Mouse (Mus musculus): Measurements from ENCODE around the gene Gm525. TPM values are rescaled to one million over a fixed set of nuclear protein-coding genes. Genes with fewer than 3 reads are reported as not detected.
"Not testable (repeated sequence)": the region's sequence is repeated elsewhere in the genome, so short reads cannot be mapped to it uniquely, and the experiment has no call there.

The Gm525 gene
- polyA plus RNA-seq, 1 experiment from 2014 or later: 1.1 TPM

- H3K27ac ChIP-seq: no peak within 1 kb of the TSS
These were observed 6.9 kb upstream of the Gm525 start, which contains the start of gene Dgke for GRCm38 (mm10) chr11:89066750-89067149. Gene Dgke, minus strand, starts transcription at chr11:89066850.

GRCm38 (mm10) chr11:89067301-89067822, 6.3 kb upstream of the Gm525 start:
- no peak overlapping the region for H3K4me3 ChIP-seq
- no peak overlapping the region for H3K9ac ChIP-seq
- no peaks in the 10 kb centered on the region for H3K27me3 ChIP-seq
- no peak overlapping the region for H3K27ac ChIP-seq
- H3K4me2 ChIP-seq (replicated peaks): no peak overlapping the region
- no peaks in the 10 kb centered on the region for H3K9me3 ChIP-seq
- H3K4me1 ChIP-seq: no peaks in the 10 kb centered on the region
- WGBS: 68% methylated on average over 6 of the region's 6 CpGs
- H3K36me3 ChIP-seq: no peaks in the 10 kb centered on the region
- no peak for ATAC-seq (ENCODE audit: low FRiP score, low read depth)

More at GRCm38 (mm10) chr11:89066750-89067149, 6.9 kb upstream of the Gm525 start, which contains the start of gene Dgke:
- Histone ChIP-seq H3K9me3 (no peaks in the 10 kb centered on the region), H3K36me3 (no peaks in the 10 kb centered on the region), H3K4me3 (no peak within 1 kb of the TSS), H3K9ac (no peak within 1 kb of the TSS), H3K4me2 (replicated peaks) (no peak within 1 kb of the TSS), H3K27me3 (no peaks in the 10 kb centered on the region), H3K4me1 (no peaks in the 10 kb centered on the region)
- 96% methylated on average over 1 of the region's 1 CpGs for WGBS
- ATAC-seq (ENCODE audit: low FRiP score, low read depth): no peak

GRCm38 (mm10) chr11:89067871-89068490, 5.7 kb upstream of the Gm525 start:
- 62% methylated on average over 11 of the region's 11 CpGs for WGBS
- Histone ChIP-seq H3K9me3 (no peaks in the 10 kb centered on the region), H3K9ac (no peak overlapping the region), H3K4me3 (no peak overlapping the region), H3K27ac (no peak overlapping the region), H3K4me2 (replicated peaks) (no peak overlapping the region), H3K36me3 (no peaks in the 10 kb centered on the region), H3K27me3 (no peaks in the 10 kb centered on the region), H3K4me1 (no peaks in the 10 kb centered on the region)
- ATAC-seq (ENCODE audit: low FRiP score, low read depth): no peak

- Histone ChIP-seq H3K9me3 (no peaks in the 10 kb centered on the region), H3K9ac (no peak overlapping the region), H3K27me3 (no peaks in the 10 kb centered on the region), H3K36me3 (no peaks in the 10 kb centered on the region), H3K4me3 (no peak overlapping the region), H3K4me1 (no peaks in the 10 kb centered on the region), H3K4me2 (replicated peaks) (no peak overlapping the region), H3K27ac (no peak overlapping the region)
- WGBS: 91% methylated on average over 14 of the region's 14 CpGs
- no peak for ATAC-seq (ENCODE audit: low FRiP score, low read depth)
These were observed 5.0 kb upstream of the Gm525 start for GRCm38 (mm10) chr11:89068649-89069048.

- Histone ChIP-seq H3K4me2 (replicated peaks) (no peak overlapping the region), H3K4me3 (no peak overlapping the region), H3K36me3 (no peaks in the 10 kb centered on the region), H3K27ac (no peak overlapping the region), H3K9me3 (no peaks in the 10 kb centered on the region), H3K9ac (no peak overlapping the region), H3K4me1 (no peaks in the 10 kb centered on the region), H3K27me3 (no peaks in the 10 kb centered on the region)
- 26% methylated on average over 6 of the region's 6 CpGs for WGBS
- ATAC-seq (ENCODE audit: low FRiP score, low read depth): no peak
These were observed 4.3 kb upstream of the Gm525 start for GRCm38 (mm10) chr11:89069303-89069702.

- no peak overlapping the region for H3K9ac ChIP-seq
- no peaks in the 10 kb centered on the region for H3K27me3 ChIP-seq
- ATAC-seq (ENCODE audit: low FRiP score, low read depth): no peak
- H3K4me3 ChIP-seq: no peak overlapping the region
- H3K9me3 ChIP-seq: no peaks in the 10 kb centered on the region
- no peaks in the 10 kb centered on the region for H3K36me3 ChIP-seq
- WGBS: 69% methylated on average over 5 of the region's 5 CpGs
- no peak overlapping the region for H3K27ac ChIP-seq
- H3K4me2 ChIP-seq (replicated peaks): no peak overlapping the region
- H3K4me1 ChIP-seq: 0 out of 2 replicates have a peak, but pooled peaks cover 9% of the 10 kb centered on the region
These were observed 2.1 kb upstream of the Gm525 start for GRCm38 (mm10) chr11:89071522-89071921.

GRCm38 (mm10) chr11:89074783-89075413, 1.3 kb downstream of the Gm525 start:
- Histone ChIP-seq H3K36me3 (no peaks in the 10 kb centered on the region), H3K9me3 (no peaks in the 10 kb centered on the region), H3K4me1 (0 out of 2 replicates have a peak, but pooled peaks cover 9% of the 10 kb centered on the region), H3K27me3 (no peaks in the 10 kb centered on the region), H3K4me2 (replicated peaks) (no peak overlapping the region), H3K9ac (no peak overlapping the region), H3K4me3 (no peak overlapping the region), H3K27ac (no peak overlapping the region)
- ATAC-seq (ENCODE audit: low FRiP score, low read depth): no peak
- WGBS: 38% methylated on average over 19 of the region's 19 CpGs

- no peaks in the 10 kb centered on the region for H3K27me3 ChIP-seq
- H3K9me3 ChIP-seq: no peaks in the 10 kb centered on the region
- H3K4me2 ChIP-seq (replicated peaks): no peak overlapping the region
- 0 out of 2 replicates have a peak, but pooled peaks cover 9% of the 10 kb centered on the region for H3K4me1 ChIP-seq
- H3K4me3 ChIP-seq: no peak overlapping the region
- no peaks in the 10 kb centered on the region for H3K36me3 ChIP-seq
- WGBS: 73% methylated on average over 4 of the region's 4 CpGs
- ATAC-seq (ENCODE audit: low FRiP score, low read depth): no peak
- H3K27ac ChIP-seq: no peak overlapping the region
- no peak overlapping the region for H3K9ac ChIP-seq
These were observed 2.8 kb downstream of the Gm525 start for GRCm38 (mm10) chr11:89076370-89076821.

- no peaks in the 10 kb centered on the region for H3K36me3 ChIP-seq
- no peak for ATAC-seq (ENCODE audit: low FRiP score, low read depth)
- no peaks in the 10 kb centered on the region for H3K9me3 ChIP-seq
- H3K9ac ChIP-seq: no peak overlapping the region
- no peaks in the 10 kb centered on the region for H3K27me3 ChIP-seq
- H3K4me1 ChIP-seq: 0 out of 2 replicates have a peak, but pooled peaks cover 9% of the 10 kb centered on the region
- H3K27ac ChIP-seq: no peak overlapping the region
- H3K4me3 ChIP-seq: no peak overlapping the region
- H3K4me2 ChIP-seq (replicated peaks): no peak overlapping the region
- 78% methylated on average over 8 of the region's 8 CpGs for WGBS
These were observed 4.0 kb downstream of the Gm525 start for GRCm38 (mm10) chr11:89077601-89078000.

GRCm38 (mm10) chr11:89078305-89078704, 4.7 kb downstream of the Gm525 start:
- ATAC-seq (ENCODE audit: low FRiP score, low read depth): no peak
- Histone ChIP-seq H3K9ac (no peak overlapping the region), H3K9me3 (no peaks in the 10 kb centered on the region), H3K4me1 (0 out of 2 replicates have a peak, but pooled peaks cover 9% of the 10 kb centered on the region), H3K4me2 (replicated peaks) (no peak overlapping the region), H3K36me3 (no peaks in the 10 kb centered on the region), H3K27me3 (no peaks in the 10 kb centered on the region), H3K4me3 (no peak overlapping the region), H3K27ac (no peak overlapping the region)
- 87% methylated on average over 3 of the region's 3 CpGs for WGBS

GRCm38 (mm10) chr11:89078996-89079680, 5.5 kb downstream of the Gm525 start:
- 80% methylated on average over 16 of the region's 16 CpGs for WGBS
- H3K27me3 ChIP-seq: no peaks in the 10 kb centered on the region

GRCm38 (mm10) chr11:89081906-89082305, 8.3 kb downstream of the Gm525 start:
- WGBS: 51% methylated on average over 5 of the region's 5 CpGs
- H3K9me3 ChIP-seq; H3K36me3 ChIP-seq; H3K4me1 ChIP-seq; H3K4me2 ChIP-seq (replicated peaks); H3K9ac ChIP-seq; H3K4me3 ChIP-seq; H3K27me3 ChIP-seq; H3K27ac ChIP-seq; ATAC-seq (ENCODE audit: low FRiP score, low read depth): not testable (repeated sequence)

More at GRCm38 (mm10) chr11:89078996-89079680, 5.5 kb downstream of the Gm525 start:
- Histone ChIP-seq H3K9me3 (no peaks in the 10 kb centered on the region), H3K36me3 (no peaks in the 10 kb centered on the region), H3K4me1 (0 out of 2 replicates have a peak, but pooled peaks cover 9% of the 10 kb centered on the region), H3K4me3 (no peak overlapping the region), H3K27ac (no peak overlapping the region), H3K4me2 (replicated peaks) (no peak overlapping the region), H3K9ac (no peak overlapping the region)
- ATAC-seq (ENCODE audit: low FRiP score, low read depth): no peak
